Mouse (Mus musculus): ENCODE results near the gene Mrps7. TPM values are rescaled to one million over a fixed set of nuclear protein-coding genes. Genes with fewer than 3 reads are reported as not detected.

Mrps7 gene
- polyA plus RNA-seq (2012; rRNA removed; ENCODE audit: low replicate concordance), result 24.3 and 26.8 TPM in 2 replicates

DNA sequence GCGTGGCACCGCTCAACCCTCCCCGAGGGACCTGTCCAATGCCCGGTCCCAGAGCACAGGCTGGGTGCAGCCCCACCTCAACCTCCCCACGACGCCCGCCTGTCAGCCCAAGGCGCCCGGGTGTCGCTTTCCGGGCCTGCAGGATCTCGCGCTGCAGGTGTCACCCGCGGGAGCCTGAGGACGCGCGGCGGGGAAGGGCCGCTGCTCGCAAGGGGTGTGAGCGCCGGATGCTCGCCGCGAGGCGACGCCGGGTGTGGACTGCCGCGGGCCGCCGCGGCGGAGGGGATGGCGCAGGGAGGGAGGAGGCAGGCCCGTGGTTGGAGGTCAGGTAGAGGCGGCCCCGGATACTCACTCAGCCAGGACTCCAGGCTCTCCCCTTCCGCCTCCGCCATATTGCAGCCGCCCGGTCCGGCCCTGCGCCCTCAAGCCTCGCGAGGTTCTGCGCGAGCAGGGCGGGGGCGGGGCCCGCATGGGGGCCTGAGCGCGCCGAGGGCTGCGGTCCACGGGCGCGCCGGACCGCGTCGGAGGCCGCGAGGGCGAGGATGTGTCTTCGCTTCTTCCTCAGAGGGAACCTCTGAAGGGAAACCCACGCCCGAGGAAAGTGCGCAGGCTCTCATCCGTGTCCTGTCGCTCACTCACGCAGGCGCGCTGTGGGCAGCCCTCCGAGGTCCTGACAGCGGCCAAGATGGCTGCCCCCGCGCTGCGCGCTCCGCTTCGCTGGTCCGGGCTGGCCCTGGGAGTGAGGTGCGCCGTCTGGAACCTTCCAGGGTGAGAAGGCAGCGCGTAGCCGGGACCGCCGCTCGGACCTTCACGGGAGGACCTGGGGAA is at the start of gene Mrps7, which contains the start of gene Gga3:
Gene Mrps7, plus strand, starts transcription at position 450 of the 828 bp plus-strand sequence.
Gene Gga3, minus strand, starts transcription at position 576 of the 828 bp plus-strand sequence.

GRCm38 (mm10) chr11:115564064-115564809 is 39.5 kb upstream of the Mrps7 start, which contains the start of gene Nup85:
Gene Nup85, plus strand, starts transcription at chr11:115564434.

DNA sequence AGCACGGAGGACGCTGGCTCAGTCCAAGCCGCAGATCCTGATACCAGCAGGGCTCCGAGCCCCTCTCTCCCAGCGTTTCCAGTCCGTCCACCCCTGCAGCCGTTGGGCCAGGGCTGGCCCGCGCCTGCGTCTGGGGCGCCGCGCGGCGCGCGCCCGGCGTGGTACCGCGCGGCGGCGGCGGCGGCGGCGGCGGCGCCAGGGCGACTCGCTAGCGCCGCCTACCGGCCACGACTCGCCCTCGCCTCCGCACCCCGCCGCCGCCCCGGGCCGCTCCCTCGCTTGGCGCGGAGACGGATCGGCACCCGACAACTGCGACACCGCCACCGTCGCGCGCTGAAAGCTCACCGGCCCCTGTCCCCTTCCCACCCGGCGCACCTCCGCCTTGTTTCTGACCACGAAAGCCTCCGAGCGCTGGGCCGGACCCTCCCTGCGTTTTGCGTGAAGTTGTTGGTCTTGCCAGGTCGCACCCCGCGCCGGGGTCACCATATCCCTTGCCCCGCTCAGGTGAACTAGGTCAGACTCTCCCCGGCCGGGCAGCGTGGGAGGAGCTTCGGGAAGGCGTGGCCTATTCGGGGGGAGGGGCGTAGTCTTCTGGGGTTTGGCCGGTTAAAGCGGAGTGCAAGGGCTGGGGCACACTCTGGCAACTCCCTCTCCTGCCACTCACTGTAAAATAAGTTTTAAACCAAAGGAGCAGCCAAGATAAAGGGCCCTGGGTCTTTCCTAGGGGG is 8.8 kb downstream of the Mrps7 start, which contains the start of gene Mif4gd:
Gene Mif4gd, minus strand, starts transcription at position 560 of the 728 bp plus-strand sequence.

GRCm38 (mm10) chr11:115627705-115628464 is 24.2 kb downstream of the Mrps7 start, which contains the start of gene Slc25a19:
Gene Slc25a19, minus strand, starts transcription at chr11:115628295.

Other genes starting within 250 kb of the Mrps7 start
- gene Hid1, start 236.2 kb upstream of the Mrps7 start, polyA plus RNA-seq (2012; rRNA removed; ENCODE audit: low replicate concordance), result 53.5 and 57.6 TPM in 2 replicates
- gene Cdr2l, start 222.0 kb upstream of the Mrps7 start, polyA plus RNA-seq (2012; rRNA removed; ENCODE audit: low replicate concordance), result 18.2 and 20.7 TPM in 2 replicates
- 58.1 and 65.1 TPM in 2 replicates for gene Mrpl58, start 200.2 kb upstream of the Mrps7 start, polyA plus RNA-seq (2012; rRNA removed; ENCODE audit: low replicate concordance)
- gene Atp5h, start 184.0 kb upstream of the Mrps7 start, polyA plus RNA-seq (2012; rRNA removed; ENCODE audit: low replicate concordance), result 52.6 and 152 TPM in 2 replicates
- 36.0 and 38.1 TPM in 2 replicates for gene Kctd2, start 183.8 kb upstream of the Mrps7 start, polyA plus RNA-seq (2012; rRNA removed; ENCODE audit: low replicate concordance)
- 0.42 and 0.57 TPM in 2 replicates for gene Trim80, start 163.4 kb upstream of the Mrps7 start, polyA plus RNA-seq (2012; rRNA removed; ENCODE audit: low replicate concordance)
- gene Slc16a5, start 141.5 kb upstream of the Mrps7 start, polyA plus RNA-seq (2012; rRNA removed; ENCODE audit: low replicate concordance), result 5.7 and 10.6 TPM in 2 replicates
- 11.8 and 44.6 TPM in 2 replicates for gene Armc7, start 128.3 kb upstream of the Mrps7 start, polyA plus RNA-seq (2012; rRNA removed; ENCODE audit: low replicate concordance)
- gene Nt5c, start 112.1 kb upstream of the Mrps7 start, polyA plus RNA-seq (2012; rRNA removed; ENCODE audit: low replicate concordance), result 41.8 and 67.1 TPM in 2 replicates
- gene Jpt1, start 89.5 kb upstream of the Mrps7 start, polyA plus RNA-seq (2012; rRNA removed; ENCODE audit: low replicate concordance), result 216 and 221 TPM in 2 replicates
- gene Sumo2, start 67.6 kb upstream of the Mrps7 start, polyA plus RNA-seq (2012; rRNA removed; ENCODE audit: low replicate concordance), result 32.4 and 64.1 TPM in 2 replicates
- 30.2 and 65.1 TPM in 2 replicates for gene Nup85, start 39.5 kb upstream of the Mrps7 start, polyA plus RNA-seq (2012; rRNA removed; ENCODE audit: low replicate concordance)
- gene Gga3, start 126 bp downstream of the Mrps7 start, polyA plus RNA-seq (2012; rRNA removed; ENCODE audit: low replicate concordance), result 34.7 and 39.4 TPM in 2 replicates
- gene Mif4gd, start 9.0 kb downstream of the Mrps7 start, polyA plus RNA-seq (2012; rRNA removed; ENCODE audit: low replicate concordance), result 164 and 226 TPM in 2 replicates
- gene Slc25a19, start 24.4 kb downstream of the Mrps7 start, polyA plus RNA-seq (2012; rRNA removed; ENCODE audit: low replicate concordance), result 176 and 234 TPM in 2 replicates
- 47.1 and 53.9 TPM in 2 replicates for gene Grb2, start 104.7 kb downstream of the Mrps7 start, polyA plus RNA-seq (2012; rRNA removed; ENCODE audit: low replicate concordance)
- gene Tmem94, start 161.5 kb downstream of the Mrps7 start, polyA plus RNA-seq (2012; rRNA removed; ENCODE audit: low replicate concordance), result 76.6 and 78.5 TPM in 2 replicates
- gene Caskin2, start 209.7 kb downstream of the Mrps7 start, polyA plus RNA-seq (2012; rRNA removed; ENCODE audit: low replicate concordance), result 34.2 and 44.3 TPM in 2 replicates
- 20.2 and 34.5 TPM in 2 replicates for gene Tsen54, start 210.8 kb downstream of the Mrps7 start, polyA plus RNA-seq (2012; rRNA removed; ENCODE audit: low replicate concordance)
- 24.4 and 36.6 TPM in 2 replicates for gene Llgl2, start 220.1 kb downstream of the Mrps7 start, polyA plus RNA-seq (2012; rRNA removed; ENCODE audit: low replicate concordance)

All from mammary gland, adult 2 months (tissue).